Mouse (Mus musculus) cerebellum, adult 2 months (tissue): Measurements from ENCODE around the gene Prmt1. TPM values are rescaled to one million over a fixed set of nuclear protein-coding genes. Genes with fewer than 3 reads are reported as not detected.
"Not testable (repeated sequence)": the region's sequence is repeated elsewhere in the genome, so short reads cannot be mapped to it uniquely, and the experiment has no call there.

Source experiments
- DNase-seq, 2 experiments: peaks; one replicate each; pipeline ENCODE4 v3.0.0; 2021
- H3K27ac ChIP-seq: fragments of 200-500 bp; 2 replicates; pipeline ENCODE4 v1.5.1; 2012; ENCODE audit warnings: low read length, control low read depth, inconsistent platforms; ENCODE audit not compliant: insufficient read depth
- H3K27me3 ChIP-seq: fragments of 200-500 bp; 2 replicates; pipeline ENCODE4 v1.6.1; 2012; ENCODE audit warnings: inconsistent platforms, mild to moderate bottlenecking, low read length, moderate library complexity; ENCODE audit not compliant: control insufficient read depth, insufficient read depth
- H3K4me1 ChIP-seq: fragments of 200-500 bp; 2 replicates; pipeline ENCODE4 v1.6.1; 2011; ENCODE audit warnings: low read length; ENCODE audit not compliant: control insufficient read depth, insufficient read depth
- H3K4me3 ChIP-seq: fragments of 200-500 bp; replicated peaks from 2 replicates; pipeline ENCODE3; 2011; ENCODE audit warnings: mild to moderate bottlenecking, low read depth, low read length, control low read depth; ENCODE audit not compliant: insufficient read depth
- CTCF ChIP-seq: fragments of 200-500 bp; IDR thresholded peaks from 2 replicates; pipeline ENCODE4 v1.5.1; 2011; ENCODE audit warnings: low read depth, mild to moderate bottlenecking, control low read depth, low read length, moderate library complexity, borderline replicate concordance; ENCODE audit not compliant: insufficient read depth
- POLR2A ChIP-seq: fragments of 200-500 bp; IDR thresholded peaks from 2 replicates; pipeline ENCODE4 v1.6.1; 2011; ENCODE audit warnings: low read length, control low read depth, borderline replicate concordance; ENCODE audit not compliant: insufficient read depth
- WGBS: fragments of 180-500 bp; shearing (Covaris S2); methylation state at CpG from one replicate; pipeline ENCODE4 v1.1.7; 2018; 5-methylcytosine and 5-hydroxymethylcytosine counted together
- polyA plus RNA-seq: library from polyadenylated mRNA; depleted of rRNA; stranded (reverse); fragments of >200 nt; gene quantifications from 2 replicates; pipeline ENCODE4 v1.2.3, GENCODE M21; 2012

The Prmt1 gene
- polyA plus RNA-seq, 1 experiment = 227 TPM

DNA sequence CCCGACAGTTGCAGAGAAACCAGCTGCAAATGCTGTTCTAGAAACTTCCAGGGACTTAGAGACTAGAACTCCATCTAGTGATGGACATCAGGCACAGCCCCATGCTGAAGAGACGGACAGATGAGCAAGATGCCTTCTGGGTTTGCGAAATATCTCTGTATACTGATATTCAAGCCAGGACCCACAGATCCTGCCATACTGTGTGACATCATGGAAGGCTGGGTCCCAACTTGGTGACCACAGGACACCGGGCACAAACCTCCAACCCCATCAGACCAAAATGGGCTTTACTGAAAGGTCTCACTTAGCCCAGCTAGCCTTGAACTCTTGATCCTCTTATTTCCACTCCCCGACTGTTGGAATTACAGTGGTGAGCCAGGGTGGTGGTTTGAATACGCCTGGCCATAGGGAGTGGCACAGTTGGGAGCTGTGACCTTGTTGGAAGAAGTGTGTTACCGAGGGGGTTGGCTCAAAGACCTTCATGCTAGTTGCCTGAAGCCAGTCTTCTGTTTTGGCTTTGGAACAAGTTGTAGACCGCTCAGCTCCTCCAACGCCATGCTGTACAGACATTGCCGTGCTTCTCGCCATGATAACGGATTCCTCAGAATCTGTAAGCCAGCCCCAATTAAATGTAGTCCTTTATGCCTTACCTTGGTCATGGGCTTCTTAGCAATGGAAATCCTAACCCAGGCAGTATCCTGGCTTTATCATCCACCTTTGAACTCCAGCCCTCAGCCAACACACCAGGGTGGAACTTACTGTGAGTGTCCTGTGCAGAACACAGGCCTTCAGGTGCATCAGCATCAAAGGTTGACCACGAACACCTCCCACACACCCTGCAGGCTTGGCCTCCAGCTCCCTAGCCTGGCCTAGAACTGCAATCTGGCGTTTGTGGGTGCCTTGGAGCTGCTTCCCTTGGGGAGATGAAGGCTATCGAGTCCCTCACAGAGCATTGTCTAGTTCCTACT lies 38.2 kb upstream of the Prmt1 start:
- DNase-seq = no peak
- H3K4me3 ChIP-seq = no peak overlapping the region
- WGBS = 67% methylated on average over 15 of the region's 15 CpGs
- H3K27me3 ChIP-seq = no peaks in the 10 kb centered on the region
- H3K4me1 ChIP-seq = peaks cover 21% of the 10 kb centered on the region
- H3K27ac ChIP-seq = peak overlapping the region; percentile 29
- TF ChIP-seq CTCF = no peak
- no peak for TF ChIP-seq POLR2A

DNA sequence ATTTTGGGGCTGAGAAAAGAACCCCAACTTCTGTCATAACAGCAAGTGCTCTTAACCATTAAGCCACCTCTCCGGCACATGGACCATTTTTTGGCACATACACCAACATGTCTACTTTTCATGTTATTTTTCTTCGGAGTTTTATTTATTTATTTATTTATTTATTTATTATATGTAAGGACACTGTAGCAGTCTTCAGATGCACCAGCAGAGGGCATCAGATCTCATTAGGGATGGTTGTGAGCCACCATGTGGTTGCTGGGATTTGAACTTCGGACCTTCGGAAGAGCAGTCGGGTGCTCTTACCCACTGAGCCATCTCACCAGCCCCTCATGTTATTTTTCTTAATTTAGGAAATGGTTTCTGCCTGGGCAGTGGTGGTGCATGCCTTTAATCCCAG lies 37.3 kb upstream of the Prmt1 start:
- H3K4me3 ChIP-seq, H3K27ac ChIP-seq, H3K27me3 ChIP-seq, DNase-seq: not testable (repeated sequence)
- peaks cover 21% of the 10 kb centered on the region for H3K4me1 ChIP-seq
- 72% methylated on average over 5 of the region's 5 CpGs for WGBS
- peak; percentile 24; the same call in 1 of the 2 replicates for TF ChIP-seq CTCF

- Histone ChIP-seq H3K27me3 (no peaks in the 10 kb centered on the region), H3K4me1 (peaks cover 11% of the 10 kb centered on the region), H3K4me3 (no peak overlapping the region), H3K27ac (no peak overlapping the region)
- TF ChIP-seq POLR2A (no peak), CTCF (no peak)
- 69% methylated on average over 9 of the region's 9 CpGs for WGBS
- DNase-seq = peak in 1 of 2 experiments; percentile 5
These were observed 33.9 kb upstream of the Prmt1 start for GRCm38 (mm10) chr7:45020225-45020624.

DNA sequence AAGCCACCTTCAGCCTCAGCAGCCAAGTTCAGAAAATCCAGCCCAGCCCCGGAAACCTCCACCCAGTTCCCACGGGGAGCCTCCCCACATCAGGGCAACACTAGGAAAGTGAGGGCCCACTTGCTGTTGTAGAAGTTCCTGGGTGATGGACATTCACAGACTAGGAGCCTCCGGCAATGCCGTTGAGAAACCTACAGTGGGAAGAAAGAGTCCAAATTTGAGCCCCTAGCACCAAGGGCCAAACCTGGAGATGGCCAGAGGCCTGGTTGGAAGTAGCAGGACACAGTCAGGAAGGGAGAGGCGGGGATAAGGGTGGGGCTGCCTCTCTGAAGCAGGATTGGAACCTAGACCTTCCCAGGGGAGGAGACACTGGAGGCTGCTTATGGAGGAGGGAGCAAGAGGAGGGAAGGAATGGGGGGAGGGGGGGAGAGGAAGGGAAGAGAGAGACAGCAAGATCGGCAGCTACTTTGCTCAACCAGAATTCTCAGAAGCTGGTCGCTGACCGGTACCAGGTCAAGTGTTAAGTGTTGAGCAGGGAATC lies 32.7 kb upstream of the Prmt1 start:
- peaks cover 2% of the 10 kb centered on the region; the same call in 1 of the 2 replicates for H3K4me1 ChIP-seq
- peak in 1 of 2 experiments; percentile 9 for DNase-seq
- no peak for TF ChIP-seq CTCF
- TF ChIP-seq POLR2A = no peak
- no peaks in the 10 kb centered on the region for H3K27me3 ChIP-seq
- WGBS = 52% methylated on average over 8 of the region's 8 CpGs
- no peak overlapping the region for H3K4me3 ChIP-seq
- no peak overlapping the region for H3K27ac ChIP-seq

- WGBS = 0% methylated on average over 36 of the region's 36 CpGs
- Histone ChIP-seq H3K4me1 (peaks cover 7% of the 10 kb centered on the region; the same call in 1 of the 2 replicates), H3K27ac (peak within 1 kb of the TSS; percentile 68; the same call in 1 of the 2 replicates), H3K4me3 (peak within 1 kb of the TSS; percentile 62), H3K27me3 (no peaks in the 10 kb centered on the region)
- no peak for TF ChIP-seq CTCF
- peak; percentile 8; the same call in 1 of the 2 replicates for TF ChIP-seq POLR2A
- peak; percentile 75 to 90 for DNase-seq
These were observed 31.1 kb upstream of the Prmt1 start, which contains the start of gene Rras for GRCm38 (mm10) chr7:45017242-45018061. Gene Rras, plus strand, starts transcription at chr7:45017961.

DNA sequence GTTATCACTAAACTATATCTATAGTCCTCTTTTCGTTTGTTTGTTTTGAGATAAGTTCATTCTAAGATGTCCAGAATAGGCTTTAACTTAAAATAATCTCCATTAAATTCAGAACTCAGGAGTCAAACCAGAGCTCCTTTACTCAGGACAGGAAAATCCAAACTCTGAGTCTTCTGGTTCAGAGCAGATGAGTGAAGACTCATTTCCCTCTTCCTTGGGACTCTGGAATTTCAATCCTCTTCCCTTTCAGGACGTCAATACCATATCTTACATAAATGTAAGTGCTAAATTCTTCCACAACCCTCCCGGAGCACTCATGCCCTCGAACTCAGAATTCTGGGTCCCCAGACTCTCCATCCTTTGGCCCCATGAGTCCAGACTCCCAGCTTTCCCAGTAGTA lies 30.4 kb upstream of the Prmt1 start:
- no peak for DNase-seq
- Histone ChIP-seq H3K4me3 (peak overlapping the region; percentile 64), H3K27me3 (no peaks in the 10 kb centered on the region), H3K27ac (peak overlapping the region; percentile 68; the same call in 1 of the 2 replicates), H3K4me1 (peaks cover 7% of the 10 kb centered on the region; the same call in 1 of the 2 replicates)
- TF ChIP-seq POLR2A (no peak), CTCF (no peak)
- WGBS = under 1% methylated on average over 4 of the region's 4 CpGs

- peak within 1 kb of the TSS; percentile 97 for H3K4me3 ChIP-seq
- peak within 1 kb of the TSS; percentile 72; the same call in 1 of the 2 replicates for H3K27ac ChIP-seq
- peaks cover 7% of the 10 kb centered on the region; the same call in 1 of the 2 replicates for H3K4me1 ChIP-seq
- no peaks in the 10 kb centered on the region for H3K27me3 ChIP-seq
- WGBS = under 1% methylated on average over 69 of the region's 69 CpGs
- TF ChIP-seq CTCF (no peak), POLR2A (no peak)
- DNase-seq = peak; percentile 99 to 100
These were observed 29.7 kb upstream of the Prmt1 start, which contains the start of gene Scaf1 for GRCm38 (mm10) chr7:45015957-45016612. Gene Scaf1, minus strand, starts transcription at chr7:45016363.
